Mouse (Mus musculus) common myeloid progenitor, adult 5-6 weeks (primary cell): Measurements from ENCODE around the gene Olfr613. TPM values are rescaled to one million over a fixed set of nuclear protein-coding genes. Genes with fewer than 3 reads are reported as not detected.
"Not testable (repeated sequence)": the region's sequence is repeated elsewhere in the genome, so short reads cannot be mapped to it uniquely, and the experiment has no call there.

Experiments
- ATAC-seq: replicated peaks from 2 replicates; pipeline ENCODE4 v1.8.0; 2016; ENCODE audit warnings: low read depth, mild to moderate bottlenecking, moderate TSS enrichment, inconsistent platforms; ENCODE audit not compliant: poor library complexity, severe bottlenecking
- total RNA-seq: library from RNA; stranded (forward); fragments of 200-1000, 187-1606 nt; gene quantifications from 2 replicates; pipeline ENCODE4 v1.2.3, GENCODE M21; 2017

Olfr613 gene
- total RNA-seq = not detected in 2 replicates

- ATAC-seq = no peak
Measured at GRCm38 (mm10) chr7:103547774-103548173, at the start of gene Olfr613. Olfr613 (plus strand) TSS chr7:103548074.

- ATAC-seq = no peak
Measured at GRCm38 (mm10) chr7:103512022-103512421, 35.9 kb upstream of the Olfr613 start, which contains the start of gene Olfr610. Olfr610 (minus strand) TSS chr7:103512122.

DNA sequence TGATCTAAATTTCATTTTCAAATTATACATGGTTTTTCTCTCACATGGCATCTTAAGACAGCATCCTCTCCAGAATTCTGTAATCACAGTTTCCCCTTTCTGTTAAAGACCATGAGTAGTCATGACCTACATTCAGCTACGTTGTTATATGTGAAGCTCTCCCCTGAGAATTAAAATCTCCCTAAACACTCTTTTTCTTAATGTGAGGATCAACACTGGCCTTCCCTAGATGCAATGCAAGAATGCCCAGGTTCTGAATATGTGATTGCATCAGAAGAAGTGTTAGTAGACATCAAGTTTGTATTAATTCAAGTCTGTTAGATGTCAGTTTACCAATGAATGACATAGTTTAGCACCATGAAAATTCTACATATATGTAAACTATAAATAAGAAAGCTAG is 27.1 kb upstream of the Olfr613 start, which contains the start of gene Olfr611:
Gene Olfr611 (minus strand): TSS at position 101 of the 400 bp plus-strand sequence.
- ATAC-seq = not testable (repeated sequence)

GRCm38 (mm10) chr7:103542617-103543016 is 5.3 kb upstream of the Olfr613 start, which contains the start of gene Olfr612:
Olfr612 (minus strand) TSS chr7:103542717.
- ATAC-seq = not testable (repeated sequence)

- no peak for ATAC-seq
Measured at GRCm38 (mm10) chr7:103555779-103556178, 7.9 kb downstream of the Olfr613 start, which contains the start of gene Olfr615. Olfr615 (plus strand) TSS chr7:103556079.

DNA sequence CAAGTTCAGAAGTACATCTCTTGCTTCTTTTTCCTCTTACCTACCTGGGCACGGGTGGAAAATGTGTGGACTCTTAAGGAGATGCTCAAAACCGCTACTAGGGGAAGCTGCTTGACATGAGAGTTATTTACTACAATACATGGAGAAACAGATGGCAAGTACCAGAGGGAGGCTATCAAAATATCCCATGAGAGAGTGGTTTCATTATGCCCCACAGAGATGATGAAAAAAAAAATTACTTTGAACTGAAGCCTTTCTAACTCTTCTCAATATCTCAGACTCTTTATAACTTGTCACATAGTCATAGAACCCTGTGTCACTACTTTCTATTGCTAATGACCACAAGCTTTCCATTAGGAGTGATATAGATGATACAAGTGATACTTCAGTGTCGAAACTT is 21.2 kb downstream of the Olfr613 start, which contains the start of gene Olfr616:
Gene Olfr616 (minus strand): TSS at position 101 of the 400 bp plus-strand sequence.
- ATAC-seq = no peak

DNA sequence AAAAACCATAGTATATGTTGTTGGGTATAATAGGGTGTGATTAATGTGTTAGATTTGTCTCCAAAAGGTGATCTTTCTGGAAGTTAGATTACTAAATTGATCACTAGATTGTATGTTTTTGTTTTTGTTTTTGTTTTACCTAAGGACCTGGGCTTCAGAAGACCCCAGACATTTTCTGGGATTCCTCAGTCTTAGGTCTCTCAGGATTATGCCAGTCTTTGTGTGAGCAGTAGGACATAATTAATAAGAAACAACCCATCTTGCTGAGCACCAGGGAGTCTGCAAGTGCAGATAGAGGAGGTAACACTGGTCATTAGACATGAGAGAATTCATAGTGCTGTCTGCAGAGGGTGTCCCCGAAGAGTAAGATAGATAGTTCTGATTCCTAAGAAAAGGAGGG is 24.9 kb downstream of the Olfr613 start, which contains the start of gene Olfr617:
Gene Olfr617 (plus strand): TSS at position 301 of the 400 bp plus-strand sequence.
- ATAC-seq = no peak

DNA sequence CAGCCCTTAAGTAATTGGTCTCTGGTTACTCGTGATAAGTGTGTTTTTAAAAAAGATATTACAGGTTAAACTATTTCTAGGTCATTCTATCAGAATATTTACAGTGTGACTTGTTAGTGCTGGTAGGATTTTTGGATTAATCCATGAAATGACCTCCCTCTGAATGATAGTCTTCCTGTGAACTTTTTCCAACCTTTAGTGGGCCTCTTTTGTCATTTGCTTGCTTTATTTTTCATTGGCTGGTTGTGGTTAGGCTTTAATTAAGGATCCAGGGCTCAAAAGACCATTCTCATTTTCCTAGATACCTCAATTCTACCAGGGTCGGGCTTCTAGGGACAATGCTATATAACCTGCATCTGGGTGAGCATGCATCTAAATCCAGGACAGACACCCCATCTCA is 41.9 kb downstream of the Olfr613 start, which contains the start of gene Olfr618:
Gene Olfr618 (plus strand): TSS at position 301 of the 400 bp plus-strand sequence.
- no peak for ATAC-seq

DNA sequence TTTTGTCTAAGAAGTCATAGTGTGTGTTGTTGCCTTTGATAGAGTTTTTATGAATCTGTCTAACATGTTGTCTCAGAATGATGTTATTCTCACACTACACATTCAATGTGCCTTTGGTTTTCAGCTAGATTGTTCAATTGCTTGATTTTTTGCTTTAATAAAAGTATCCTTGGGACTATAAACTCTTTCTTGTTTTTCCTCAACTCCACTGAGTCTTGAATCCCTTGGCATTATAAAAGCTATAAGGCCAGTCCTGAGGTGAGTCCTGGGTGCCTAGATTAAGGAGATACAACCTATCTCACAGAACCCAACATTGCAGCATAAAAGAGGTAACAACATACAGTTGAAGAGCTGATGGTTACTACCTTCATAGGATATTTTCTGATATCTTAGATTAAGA is 52.4 kb downstream of the Olfr613 start, which contains the start of gene Olfr619:
Gene Olfr619 (plus strand): TSS at position 301 of the 400 bp plus-strand sequence.
- ATAC-seq = no peak

Other genes starting within 250 kb of the Olfr613 start
- gene Olfr596, start 242.4 kb upstream of the Olfr613 start, total RNA-seq = not detected in 2 replicates
- not detected in 2 replicates for gene Olfr597, start 231.8 kb upstream of the Olfr613 start, total RNA-seq
- not detected in 2 replicates for gene Olfr598, start 224.5 kb upstream of the Olfr613 start, total RNA-seq
- gene Olfr599, start 212.2 kb upstream of the Olfr613 start, total RNA-seq = not detected in 2 replicates
- gene Olfr600, start 198.4 kb upstream of the Olfr613 start, total RNA-seq = not detected in 2 replicates
- not detected in 2 replicates for gene Olfr601, start 185.4 kb upstream of the Olfr613 start, total RNA-seq
- gene Olfr603, start 161.9 kb upstream of the Olfr613 start, total RNA-seq = not detected in 2 replicates
- gene Usp17lc, start 133.0 kb upstream of the Olfr613 start, total RNA-seq = not detected in 2 replicates
- not detected in 2 replicates for gene Olfr605, start 102.6 kb upstream of the Olfr613 start, total RNA-seq
- gene Olfr606, start 99.0 kb upstream of the Olfr613 start, total RNA-seq = not detected in 2 replicates
- gene Olfr607, start 83.9 kb upstream of the Olfr613 start, total RNA-seq = not detected in 2 replicates
- not detected in 2 replicates for gene Olfr608, start 78.2 kb upstream of the Olfr613 start, total RNA-seq
- gene Olfr609, start 50.0 kb upstream of the Olfr613 start, total RNA-seq = not detected in 2 replicates
- not detected in 2 replicates for gene Olfr610, start 36.0 kb upstream of the Olfr613 start, total RNA-seq
- not detected in 2 replicates for gene Olfr611, start 27.2 kb upstream of the Olfr613 start, total RNA-seq
- not detected in 2 replicates for gene Olfr612, start 5.4 kb upstream of the Olfr613 start, total RNA-seq
- not detected in 2 replicates for gene Olfr615, start 8.0 kb downstream of the Olfr613 start, total RNA-seq
- gene Olfr616, start 21.1 kb downstream of the Olfr613 start, total RNA-seq = not detected in 2 replicates
- gene Olfr617, start 25.0 kb downstream of the Olfr613 start, total RNA-seq = not detected in 2 replicates
- not detected in 2 replicates for gene Olfr618, start 42.0 kb downstream of the Olfr613 start, total RNA-seq
- gene Olfr619, start 52.5 kb downstream of the Olfr613 start, total RNA-seq = not detected in 2 replicates
- not detected in 2 replicates for gene Olfr620, start 64.5 kb downstream of the Olfr613 start, total RNA-seq
- not detected in 2 replicates for gene Olfr622, start 94.6 kb downstream of the Olfr613 start, total RNA-seq
- not detected in 2 replicates for gene Olfr623, start 115.6 kb downstream of the Olfr613 start, total RNA-seq
- under 0.01 TPM in 1 of 2 replicates, not detected in the other for gene Olfr624, start 123.1 kb downstream of the Olfr613 start, total RNA-seq
- not detected in 2 replicates for gene Olfr625-ps1, start 134.6 kb downstream of the Olfr613 start, total RNA-seq
- gene Olfr243, start 166.6 kb downstream of the Olfr613 start, total RNA-seq = not detected in 2 replicates
- not detected in 2 replicates for gene Olfr628, start 182.3 kb downstream of the Olfr613 start, total RNA-seq
- gene Olfr629, start 196.9 kb downstream of the Olfr613 start, total RNA-seq = not detected in 2 replicates
- not detected in 2 replicates for gene Olfr630, start 209.3 kb downstream of the Olfr613 start, total RNA-seq
- gene Olfr69, start 223.5 kb downstream of the Olfr613 start, total RNA-seq = not detected in 2 replicates
- not detected in 2 replicates for gene Olfr68, start 231.6 kb downstream of the Olfr613 start, total RNA-seq
- gene Olfr67, start 243.7 kb downstream of the Olfr613 start, total RNA-seq = not detected in 2 replicates